Mouse (Mus musculus) myocyte (in vitro differentiated cells): Measurements from ENCODE around the gene Arl8a. TPM values are rescaled to one million over a fixed set of nuclear protein-coding genes. Genes with fewer than 3 reads are reported as not detected.

Source experiments
- H3K27me3 ChIP-seq: one replicate; pipeline ENCODE4 v1.6.1; 2011; ENCODE audit not compliant: control insufficient read depth, insufficient read depth, insufficient read length
- H3K36me3 ChIP-seq: one replicate; pipeline ENCODE4 v1.6.1; 2011; ENCODE audit not compliant: control insufficient read depth, insufficient read depth
- H3K4me2 ChIP-seq: one replicate; pipeline ENCODE4 v1.6.1; 2011; ENCODE audit warnings: low read depth, control low read depth
- H3K4me3 ChIP-seq: one replicate; pipeline ENCODE4 v1.5.1; 2011; ENCODE audit warnings: mild to moderate bottlenecking, control low read depth, moderate library complexity
- H3K79me2 ChIP-seq: one replicate; pipeline ENCODE4 v1.6.1; 2011; ENCODE audit not compliant: control insufficient read depth, insufficient read depth
- H3ac ChIP-seq: one replicate; pipeline ENCODE4 v1.6.1; 2011; ENCODE audit not compliant: control insufficient read depth, insufficient read length
- CEBPB ChIP-seq: IDR thresholded peaks from 2 replicates; pipeline ENCODE4 v1.6.1; 2011; ENCODE audit warnings: mild to moderate bottlenecking, moderate library complexity; ENCODE audit not compliant: poor library complexity, insufficient read depth, severe bottlenecking
- E2F4 ChIP-seq: IDR thresholded peaks from one replicate; pipeline ENCODE4 v1.6.1; 2011; ENCODE audit warnings: mild to moderate bottlenecking, control low read depth, moderate library complexity; ENCODE audit not compliant: insufficient read depth
- MAX ChIP-seq: IDR thresholded peaks from one replicate; pipeline ENCODE4 v1.6.1; 2011; ENCODE audit warnings: low read depth, mild to moderate bottlenecking, control low read depth
- MYOD1 ChIP-seq, 3 experiments: IDR thresholded peaks; one replicate each; pipeline ENCODE4 v1.6.1; 2011; ENCODE audit warnings: control low read depth in 2 of 3, low read depth in 2 of 3, mild to moderate bottlenecking in 2 of 3, moderate library complexity in 1 of 3; ENCODE audit not compliant: insufficient read length in 2 of 3, control insufficient read depth in 1 of 3
- MYOG ChIP-seq, 3 experiments: IDR thresholded peaks; one replicate each; pipeline ENCODE4 v1.6.1; 2011; ENCODE audit warnings: control low read depth in 2 of 3, low read depth in 2 of 3, mild to moderate bottlenecking in 2 of 3; ENCODE audit not compliant: insufficient read length in 2 of 3, control insufficient read depth in 1 of 3, insufficient read depth in 1 of 3
- POLR2A ChIP-seq: IDR thresholded peaks from one replicate; pipeline ENCODE4 v1.6.1; 2011; ENCODE audit warnings: low read depth, mild to moderate bottlenecking, control low read depth, moderate library complexity; ENCODE audit not compliant: insufficient read length
- POLR2AphosphoS2 ChIP-seq: IDR thresholded peaks from one replicate; pipeline ENCODE4 v1.6.1; 2011; ENCODE audit warnings: low read depth, control low read depth; ENCODE audit not compliant: insufficient read length
- REST ChIP-seq: IDR thresholded peaks from one replicate; pipeline ENCODE4 v1.6.1; 2011; ENCODE audit warnings: mild to moderate bottlenecking, control low read depth, moderate library complexity; ENCODE audit not compliant: insufficient read depth, insufficient read length
- SRF ChIP-seq: IDR thresholded peaks from one replicate; pipeline ENCODE4 v1.6.1; 2011; ENCODE audit warnings: low read depth; ENCODE audit not compliant: control insufficient read depth, insufficient read length
- TCF12 ChIP-seq: IDR thresholded peaks from one replicate; pipeline ENCODE4 v1.6.1; 2011; ENCODE audit warnings: mild to moderate bottlenecking, control low read depth; ENCODE audit not compliant: poor library complexity, insufficient read depth, severe bottlenecking
- TCF3 ChIP-seq: IDR thresholded peaks from one replicate; pipeline ENCODE4 v1.6.1; 2011; ENCODE audit warnings: low read depth, control low read depth; ENCODE audit not compliant: insufficient read length
- USF1 ChIP-seq: IDR thresholded peaks from one replicate; pipeline ENCODE4 v1.6.1; 2011; ENCODE audit warnings: low read depth, mild to moderate bottlenecking, control low read depth, moderate library complexity
- polyA plus RNA-seq: library from polyadenylated mRNA; unstranded; fragments of >200 nt; fragmentation: generic; extraction: Trizol; gene quantifications from one replicate; pipeline ENCODE4 v1.2.1, GENCODE M21; 2012; ENCODE audit warnings: missing spikeins

Arl8a gene
- polyA plus RNA-seq, 1 experiment, result 61.2 TPM

DNA sequence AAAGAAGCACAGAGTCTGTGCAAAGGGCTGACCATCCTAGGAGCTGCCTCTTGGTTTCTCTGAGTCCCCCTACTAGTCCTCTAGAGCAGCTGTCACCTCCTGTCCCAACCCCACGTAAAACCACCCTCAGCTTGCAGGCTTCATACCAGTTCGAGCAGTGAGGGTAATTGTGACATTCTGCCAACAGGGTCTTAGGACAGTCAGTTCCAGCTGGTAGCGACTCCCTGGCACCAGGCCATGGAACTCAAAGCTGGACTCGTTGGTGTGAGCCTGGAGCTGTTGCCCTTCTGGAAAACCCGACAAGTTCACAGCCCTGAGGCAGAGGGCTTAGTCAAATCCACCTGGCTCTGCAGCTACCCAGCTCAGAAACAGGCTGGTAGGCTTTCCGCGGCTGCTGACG is 20.6 kb upstream of the Arl8a start:
- H3K4me2 ChIP-seq, result no peak overlapping the region
- no peak overlapping the region for H3ac ChIP-seq

DNA sequence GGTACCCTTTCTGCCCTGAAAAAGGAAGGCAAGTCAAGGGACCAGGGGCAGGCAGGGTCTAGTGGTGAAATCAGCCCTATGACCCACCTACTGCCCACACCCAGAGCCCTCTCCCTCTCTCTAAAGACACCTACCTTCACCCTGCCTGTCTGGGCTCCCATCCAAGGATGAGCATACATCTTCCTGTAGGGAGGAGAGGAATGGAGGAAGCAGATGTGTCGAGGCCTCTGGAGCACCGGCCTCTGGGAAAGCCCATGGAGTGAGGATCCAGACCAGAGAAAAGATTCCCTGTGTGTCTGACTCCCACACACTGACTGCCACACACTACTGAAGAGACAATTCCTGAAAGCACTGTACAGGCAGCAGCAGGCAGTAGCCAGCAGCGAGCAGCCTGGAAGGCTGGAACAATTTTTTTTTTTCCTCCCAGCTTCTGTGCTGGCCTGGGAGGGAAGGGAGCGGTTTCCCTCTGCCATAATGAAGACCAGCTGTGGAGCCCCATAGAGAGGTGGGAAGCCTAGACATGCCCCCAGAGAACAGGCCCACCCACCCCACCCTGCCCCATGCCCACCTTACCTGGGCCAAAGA is 20.1 kb upstream of the Arl8a start:
- Histone ChIP-seq H3K27me3 (no peaks in the 10 kb centered on the region), H3K79me2 (no peaks in the 10 kb centered on the region), H3ac (no peak overlapping the region), H3K36me3 (no peaks in the 10 kb centered on the region), H3K4me3 (no peak overlapping the region), H3K4me2 (peak overlapping the region; percentile 24)
- TF ChIP-seq POLR2A (no peak), USF1 (no peak), REST (no peak)

More for the DNA sequence above, 20.6 kb upstream of the Arl8a start:
- TF ChIP-seq TCF3, result no peak
- no peak for TF ChIP-seq SRF
- no peak for TF ChIP-seq USF1
- TF ChIP-seq E2F4, result no peak
- no peak for TF ChIP-seq CEBPB
- TF ChIP-seq REST, result no peak
- TF ChIP-seq TCF12, result no peak
- TF ChIP-seq MYOG (IDR thresholded peaks at IDR 0.05; ENCODE audit: control insufficient read depth in 1 of 3, insufficient read depth in 1 of 3, insufficient read length in 2 of 3, low read depth in 2 of 3), result no peak
- TF ChIP-seq MAX, result no peak
- H3K79me2 ChIP-seq, result no peaks in the 10 kb centered on the region
- no peaks in the 10 kb centered on the region for H3K27me3 ChIP-seq
- H3K36me3 ChIP-seq, result no peaks in the 10 kb centered on the region
- H3K4me3 ChIP-seq, result no peak overlapping the region

DNA sequence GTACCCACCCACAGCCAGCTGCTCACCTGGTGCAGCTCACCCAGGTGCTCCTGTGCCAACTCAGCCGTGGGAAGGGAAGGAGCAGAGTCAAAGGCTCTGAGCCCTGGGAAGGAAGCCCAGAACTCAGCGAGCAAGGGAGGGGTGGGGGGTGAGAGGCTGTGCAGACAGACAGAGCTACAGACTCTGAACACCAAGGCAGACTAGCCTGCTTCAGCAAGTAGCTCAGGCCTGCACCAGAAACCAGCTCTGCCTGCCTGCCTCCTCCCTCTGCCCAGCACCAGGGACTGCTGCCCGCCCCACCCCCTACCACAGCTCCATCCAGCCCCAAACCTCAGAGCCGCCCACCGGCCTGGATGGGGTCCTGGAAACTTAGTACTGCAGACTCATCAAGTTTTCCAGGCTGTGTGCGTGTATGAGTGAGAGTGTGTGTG is 18.6 kb upstream of the Arl8a start:
- H3K27me3 ChIP-seq, result no peaks in the 10 kb centered on the region
- peak overlapping the region; percentile 2 for H3K4me2 ChIP-seq
- H3K36me3 ChIP-seq, result no peaks in the 10 kb centered on the region
- no peak overlapping the region for H3ac ChIP-seq
- H3K79me2 ChIP-seq, result no peaks in the 10 kb centered on the region
- H3K4me3 ChIP-seq, result no peak overlapping the region
- TF ChIP-seq POLR2AphosphoS2, result no peak
- no peak for TF ChIP-seq E2F4
- TF ChIP-seq POLR2A, result no peak
- TF ChIP-seq USF1, result no peak
- no peak for TF ChIP-seq CEBPB
- TF ChIP-seq REST, result no peak
- no peak for TF ChIP-seq SRF
- no peak for TF ChIP-seq MAX
- no peak for TF ChIP-seq MYOD1 (IDR thresholded peaks at IDR 0.05; ENCODE audit: control insufficient read depth in 1 of 3, insufficient read length in 2 of 3, low read depth in 2 of 3)
- no peak for TF ChIP-seq MYOG (IDR thresholded peaks at IDR 0.05; ENCODE audit: control insufficient read depth in 1 of 3, insufficient read depth in 1 of 3, insufficient read length in 2 of 3, low read depth in 2 of 3)
- no peak for TF ChIP-seq TCF12
- TF ChIP-seq TCF3, result no peak

GRCm38 (mm10) chr1:135128986-135129385 is 17.6 kb upstream of the Arl8a start:
- Histone ChIP-seq H3ac (no peak overlapping the region), H3K4me3 (no peak overlapping the region), H3K79me2 (no peaks in the 10 kb centered on the region), H3K4me2 (peak overlapping the region; percentile 52), H3K36me3 (no peaks in the 10 kb centered on the region), H3K27me3 (no peaks in the 10 kb centered on the region)
- TF ChIP-seq MAX (no peak), MYOG (IDR thresholded peaks at IDR 0.05; ENCODE audit: control insufficient read depth in 1 of 3, insufficient read depth in 1 of 3, insufficient read length in 2 of 3, low read depth in 2 of 3) (peak in 1 of 3 experiments; percentile 60), POLR2A (no peak), POLR2AphosphoS2 (no peak), REST (no peak), MYOD1 (IDR thresholded peaks at IDR 0.05; ENCODE audit: control insufficient read depth in 1 of 3, insufficient read length in 2 of 3, low read depth in 2 of 3) (peak in 2 of 3 experiments; percentile 65 to 77)

DNA sequence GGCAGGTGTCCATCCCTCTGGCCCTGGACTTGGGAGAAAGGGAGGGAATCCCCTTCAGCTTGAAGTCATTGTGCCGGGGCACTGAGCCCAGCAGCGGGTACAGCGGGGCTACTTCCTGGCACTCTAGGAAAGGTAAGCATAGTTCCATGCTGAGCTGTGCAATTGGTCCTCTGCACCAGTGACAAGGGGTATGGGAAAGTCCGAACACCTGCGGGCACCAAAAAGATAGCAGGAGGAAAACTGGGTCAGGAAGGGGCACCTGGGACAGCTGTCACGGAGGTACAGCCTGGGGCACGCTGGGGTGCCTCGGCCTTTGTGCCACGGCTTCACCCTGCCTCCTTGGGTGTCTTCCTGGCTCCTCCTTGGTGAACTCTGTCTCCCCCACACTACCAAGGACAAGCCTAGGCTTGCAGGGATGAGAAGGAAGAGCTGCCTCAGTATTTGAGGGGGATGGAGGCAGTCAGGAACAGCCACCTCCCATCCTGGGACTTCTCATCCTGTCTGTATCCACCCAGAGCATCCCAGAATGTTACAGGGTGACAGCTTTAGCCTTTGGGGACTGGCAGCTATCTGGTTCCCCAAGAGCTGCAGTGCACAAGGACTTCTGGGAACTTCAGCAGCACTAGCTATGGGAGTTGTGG is 17.0 kb upstream of the Arl8a start:
- Histone ChIP-seq H3K79me2 (no peaks in the 10 kb centered on the region), H3K4me2 (peak overlapping the region; percentile 52), H3K4me3 (no peak overlapping the region), H3K36me3 (no peaks in the 10 kb centered on the region), H3ac (no peak overlapping the region), H3K27me3 (no peaks in the 10 kb centered on the region)
- TF ChIP-seq REST (no peak), MYOD1 (IDR thresholded peaks at IDR 0.05; ENCODE audit: control insufficient read depth in 1 of 3, insufficient read length in 2 of 3, low read depth in 2 of 3) (no peak), CEBPB (no peak), SRF (no peak), TCF12 (no peak), POLR2AphosphoS2 (no peak), USF1 (no peak), TCF3 (no peak), MAX (no peak), POLR2A (no peak), E2F4 (no peak), MYOG (IDR thresholded peaks at IDR 0.05; ENCODE audit: control insufficient read depth in 1 of 3, insufficient read depth in 1 of 3, insufficient read length in 2 of 3, low read depth in 2 of 3) (no peak)
